Mouse (Mus musculus): Measurements from ENCODE around the gene Mindy4.
A peak's percentile ranks its signal among the peaks of the same experiment; 100 is the strongest.

The Mindy4 gene

GRCm38 (mm10) chr6:55256500-55257191, 53.5 kb downstream of the Mindy4 start:
- DNase-seq (ENCODE audit: low read depth, low spot score), result peak; percentile 54

DNA sequence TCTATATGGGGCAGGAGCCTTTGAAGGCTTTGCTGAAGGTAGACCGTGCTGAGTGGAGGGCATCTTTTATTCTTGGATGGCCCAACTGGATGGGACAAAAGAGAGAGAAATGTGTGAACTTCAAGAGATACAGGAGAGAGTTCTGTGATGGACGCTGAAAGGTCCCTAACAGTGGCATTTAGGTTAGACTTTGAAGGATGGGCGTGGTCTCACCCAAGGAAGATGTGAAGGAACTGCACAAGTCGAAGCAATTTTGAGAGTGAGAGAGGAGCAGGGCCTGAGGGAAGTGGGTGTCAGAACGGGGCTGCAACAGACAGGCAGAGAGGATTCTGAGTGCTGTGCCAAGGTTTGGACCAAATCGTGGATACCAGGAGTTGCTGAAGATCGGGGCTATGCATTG, 54.1 kb downstream of the Mindy4 start:
- no peak for DNase-seq (ENCODE audit: low read depth, low spot score)

GRCm38 (mm10) chr6:55258428-55259325, 55.5 kb downstream of the Mindy4 start:
- DNase-seq (ENCODE audit: low read depth, low spot score), result peak; percentile 13

DNA sequence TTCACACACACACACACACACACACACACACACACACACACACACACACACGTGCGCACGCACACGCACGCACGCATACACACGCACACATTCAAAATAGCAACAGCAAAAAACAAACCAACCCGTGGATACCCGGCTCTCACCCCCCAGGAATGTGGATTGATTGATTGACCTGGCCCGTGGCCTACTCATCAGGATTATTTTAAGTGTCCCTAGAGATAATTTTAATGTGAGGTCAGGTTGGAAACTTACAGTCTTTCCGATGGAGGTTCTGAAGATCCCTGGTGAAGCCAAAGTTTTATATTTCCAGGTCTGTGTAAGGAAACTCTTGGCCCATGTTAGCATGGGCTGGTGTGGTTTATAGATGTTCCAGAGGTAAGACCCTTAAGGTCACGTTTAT, 59.0 kb downstream of the Mindy4 start:
- DNase-seq (ENCODE audit: low read depth, low spot score), result no peak

GRCm38 (mm10) chr6:55263490-55264046, 60.4 kb downstream of the Mindy4 start:
- no peak for DNase-seq (ENCODE audit: low read depth, low spot score)

- no peak for DNase-seq (ENCODE audit: low read depth, low spot score)
Measured at GRCm38 (mm10) chr6:55264741-55265366, 61.7 kb downstream of the Mindy4 start.

GRCm38 (mm10) chr6:55272952-55273351, 69.8 kb downstream of the Mindy4 start:
- peak; percentile 93 for DNase-seq (ENCODE audit: low read depth, low spot score)

- DNase-seq (ENCODE audit: low read depth, low spot score), result peak; percentile 34
Measured at GRCm38 (mm10) chr6:55273463-55273862, 70.3 kb downstream of the Mindy4 start.

DNA sequence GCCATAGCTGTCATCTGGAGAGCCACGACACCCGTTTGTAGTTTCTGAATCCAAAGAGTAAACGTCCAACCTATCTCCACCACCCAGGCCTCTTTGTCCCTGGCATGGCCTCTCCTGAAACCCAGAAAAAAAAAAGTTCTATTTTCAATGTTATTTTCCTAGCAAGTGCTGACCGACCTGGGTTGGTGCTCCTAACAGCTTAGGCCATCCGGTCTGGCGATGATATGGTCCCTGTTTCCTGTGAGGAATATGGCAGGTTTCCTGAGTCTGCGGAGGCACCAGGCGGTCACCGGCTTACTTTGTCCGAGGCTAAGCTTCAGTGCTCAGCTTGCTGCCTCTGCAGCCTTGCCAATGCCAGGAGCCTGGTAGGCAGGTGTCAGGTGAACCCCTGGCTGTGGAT, 71.8 kb downstream of the Mindy4 start:
- DNase-seq (ENCODE audit: low read depth, low spot score), result no peak

DNA sequence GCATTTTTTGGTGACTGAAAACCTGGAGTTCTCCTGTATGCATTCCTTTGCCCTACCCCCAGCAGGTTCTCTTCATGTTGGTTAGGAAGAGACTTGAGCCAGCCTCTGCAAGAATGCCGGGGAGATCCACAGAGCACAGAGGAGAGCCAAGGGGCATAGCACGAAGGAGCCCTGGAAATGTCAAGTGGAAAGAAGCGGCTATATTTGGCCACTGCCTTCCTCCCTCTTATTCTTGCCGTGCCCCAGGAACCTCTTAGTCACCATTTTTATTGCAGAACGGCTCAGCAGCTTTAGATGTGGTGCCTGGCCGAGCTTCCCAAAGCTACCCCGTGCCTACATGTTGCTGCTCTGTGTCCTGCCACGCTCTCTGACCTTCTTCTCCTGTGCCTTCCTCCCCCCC, 72.6 kb downstream of the Mindy4 start:
- DNase-seq (ENCODE audit: low read depth, low spot score), result peak; percentile 67

DNA sequence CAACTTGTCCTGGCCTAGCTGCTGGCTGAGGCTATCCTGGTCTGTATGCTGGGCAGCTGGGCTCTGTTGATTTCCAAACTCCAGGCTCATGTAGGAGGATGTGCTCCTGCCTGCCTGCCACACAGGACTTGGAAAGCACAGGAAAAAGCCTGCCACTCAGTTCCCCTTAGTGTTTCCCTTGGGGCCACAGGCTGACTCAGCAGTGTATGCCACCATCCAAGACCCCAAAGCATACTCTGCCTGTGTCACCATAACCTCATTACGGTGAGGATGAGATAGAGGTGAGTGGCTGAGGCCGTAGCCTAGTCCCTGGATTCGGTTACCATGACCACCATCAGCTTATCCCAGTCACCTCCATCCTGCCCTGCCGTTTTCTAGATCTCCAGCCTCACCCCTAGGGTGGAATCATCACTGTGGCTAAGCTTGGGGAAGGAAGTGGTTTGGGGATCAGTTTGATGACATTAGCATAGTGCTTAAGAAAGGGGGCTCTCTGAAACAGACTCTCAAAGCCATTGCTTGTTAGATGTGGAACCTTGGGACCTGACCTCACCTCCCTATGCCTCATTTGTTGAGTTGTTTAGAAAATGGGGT, 73.6 kb downstream of the Mindy4 start:
- DNase-seq (ENCODE audit: low read depth, low spot score), result no peak

- DNase-seq (ENCODE audit: low read depth, low spot score), result no peak
Measured at GRCm38 (mm10) chr6:55278086-55278485, 74.9 kb downstream of the Mindy4 start.

DNA sequence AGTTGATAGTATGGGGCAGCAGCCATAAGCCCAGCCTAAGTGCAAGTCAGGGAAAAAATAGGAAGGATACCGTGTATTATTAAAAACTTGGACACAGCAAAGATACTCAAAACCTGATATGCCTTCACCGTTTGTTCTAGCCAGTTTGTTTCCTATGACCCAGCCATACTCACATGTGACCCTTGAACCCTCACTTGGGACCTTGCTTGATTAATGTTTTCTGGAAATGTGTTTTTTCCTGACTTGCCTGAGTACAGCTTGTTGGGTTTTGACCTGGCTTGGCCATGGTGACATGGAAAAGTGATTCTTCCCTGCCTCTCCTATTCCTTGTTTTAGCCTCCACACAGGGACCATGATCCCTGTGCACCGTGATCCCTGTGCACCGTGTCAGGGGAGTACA, 75.3 kb downstream of the Mindy4 start:
- DNase-seq (ENCODE audit: low read depth, low spot score), result no peak

DNA sequence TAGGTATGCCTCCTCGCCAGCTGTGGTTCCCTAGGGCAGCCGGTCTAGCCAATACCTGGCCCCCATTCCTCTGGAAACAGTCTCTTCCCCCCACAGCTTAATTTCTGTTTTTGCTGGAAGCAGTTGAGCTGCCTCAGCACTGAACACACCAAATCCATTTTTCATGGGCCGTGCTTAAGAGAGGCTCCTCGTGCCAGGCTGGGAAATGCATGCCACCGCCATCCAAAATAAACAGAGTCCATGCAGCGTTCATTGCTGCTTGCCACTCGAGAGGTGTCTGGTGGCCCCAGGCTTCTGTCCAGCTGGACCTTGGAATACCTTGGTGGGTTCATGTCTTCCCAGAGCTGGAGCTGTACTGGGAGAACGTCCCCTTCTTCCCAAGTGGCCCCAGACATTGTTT, 77.8 kb downstream of the Mindy4 start:
- DNase-seq (ENCODE audit: low read depth, low spot score), result no peak

- DNase-seq (ENCODE audit: low read depth, low spot score), result no peak
Measured at GRCm38 (mm10) chr6:55281687-55282086, 78.5 kb downstream of the Mindy4 start.

- no peak for DNase-seq (ENCODE audit: low read depth, low spot score)
Measured at GRCm38 (mm10) chr6:55282348-55282747, 79.2 kb downstream of the Mindy4 start.

GRCm38 (mm10) chr6:55285218-55285617, 82.0 kb downstream of the Mindy4 start:
- no peak for DNase-seq (ENCODE audit: low read depth, low spot score)

DNA sequence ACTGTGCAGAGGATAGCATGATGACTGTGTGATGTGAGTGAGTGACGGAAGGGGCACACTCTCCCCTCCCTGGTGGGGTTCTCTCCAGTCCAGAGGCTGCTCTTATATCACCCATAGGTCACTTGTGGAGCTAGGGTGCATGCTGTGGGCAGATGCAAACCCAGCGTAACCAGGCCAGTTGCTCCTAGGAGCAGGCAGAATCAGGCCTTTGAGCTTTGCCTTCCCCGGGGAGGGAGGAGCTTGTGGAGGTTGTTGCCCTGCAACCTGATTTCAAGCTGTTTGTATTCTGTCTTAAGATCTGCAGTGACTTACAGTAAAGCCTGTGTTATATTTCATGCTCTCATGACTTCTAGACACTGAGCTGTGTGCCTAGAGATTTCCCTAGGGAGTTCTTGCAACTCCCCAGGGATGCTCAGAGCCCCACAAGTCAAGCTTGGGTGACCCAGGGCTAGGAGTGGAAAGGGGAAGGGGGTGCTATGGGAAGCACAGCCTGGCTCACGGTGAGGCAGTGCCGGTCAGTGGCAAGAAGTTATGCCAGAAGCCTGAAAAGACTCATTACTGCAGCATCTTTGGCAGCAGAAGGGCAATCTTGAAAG, 84.9 kb downstream of the Mindy4 start:
- no peak for DNase-seq (ENCODE audit: low read depth, low spot score)

DNA sequence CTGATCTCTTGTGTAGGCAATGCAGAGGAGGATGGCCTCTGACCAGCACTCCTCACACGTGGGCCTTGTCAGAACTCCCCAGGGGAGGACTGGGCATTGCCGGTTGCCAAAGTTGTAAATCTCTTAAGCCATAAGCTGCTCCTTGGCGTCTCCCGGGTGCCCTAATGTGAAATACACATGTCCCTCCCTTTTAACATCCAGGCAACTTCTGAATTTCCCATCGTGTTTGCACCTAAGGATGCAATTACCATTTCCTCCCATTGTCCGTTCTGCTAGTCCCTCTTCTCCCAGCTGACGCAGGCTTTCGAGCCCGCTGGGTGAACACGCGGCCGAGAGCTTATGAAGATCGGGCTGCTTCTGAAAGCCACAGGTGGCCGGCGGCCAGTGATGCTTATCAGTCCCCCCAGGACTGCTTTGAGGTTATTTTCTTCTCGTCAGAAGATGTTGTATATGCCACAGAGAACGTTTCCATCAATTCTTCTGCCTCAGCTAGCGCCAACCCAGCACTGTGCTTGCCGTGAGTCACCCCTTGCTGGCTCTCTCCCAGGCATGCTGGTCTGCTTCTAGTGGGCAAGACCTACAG, 91.5 kb downstream of the Mindy4 start:
- peak; percentile 12 for DNase-seq (ENCODE audit: low read depth, low spot score)

DNA sequence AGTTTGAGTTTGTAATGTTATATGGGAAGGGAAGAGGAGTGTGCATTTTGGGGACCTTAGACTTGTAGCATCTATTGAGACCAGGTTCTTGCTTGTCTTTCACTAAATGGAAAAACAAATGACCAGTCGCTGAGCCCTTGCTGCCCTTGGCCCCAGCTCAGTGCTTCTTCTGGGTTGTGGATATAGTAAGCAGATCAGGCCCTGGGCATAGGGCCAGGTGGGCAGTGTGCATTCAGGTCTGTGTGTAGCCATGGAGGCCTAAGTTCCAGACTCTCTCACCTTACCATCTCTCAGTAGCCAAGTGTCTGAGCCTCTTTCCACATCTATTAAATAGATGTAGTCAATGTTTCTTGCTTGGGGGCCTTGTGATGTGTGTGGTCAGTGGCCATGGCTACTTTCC, 92.1 kb downstream of the Mindy4 start:
- no peak for DNase-seq (ENCODE audit: low read depth, low spot score)

- DNase-seq (ENCODE audit: low read depth, low spot score), result no peak
Measured at GRCm38 (mm10) chr6:55299482-55299881, 96.3 kb downstream of the Mindy4 start.

Data from brain, adult 2 months (tissue).